In genomic region chr4:57674351-57674750, GRCm38 (mm10) we compare ENCODE assay signal across 10 mouse cellular contexts. TPM values are rescaled to one million over a fixed set of nuclear protein-coding genes. Genes with fewer than 3 reads are reported as not detected.
A peak's percentile ranks its signal among the peaks of the same experiment; 100 is the strongest.
DNase-seq lines count a peak whose midpoint lies in the region; ATAC-seq and TF ChIP-seq lines count a peak whose summit lies in the region.
"Had no signal": no experiment of that assay in that cellular context is flagged by ENCODE, and none has a peak within 500 bp of the region (broad histone marks: within the 10 kb centered on the region; RNA-seq: fewer than 3 reads in every experiment).

No protein-coding gene starts in this region.

- no peaks in the 10 kb centered on the region for H3K27me3 ChIP-seq in kidney, embryonic 16.5 days (ENCODE audit: insufficient read depth, low read length)
- peaks cover 7% of the 10 kb centered on the region; the same call in 1 of the 2 replicates for H3K27me3 ChIP-seq in E14TG2a.4 (ENCODE audit: insufficient read depth, low read length)
- no peaks in the 10 kb centered on the region for H3K27me3 ChIP-seq in intestine, embryonic 15.5 days (replicated peaks)

- H3K9ac ChIP-seq in kidney, embryonic 16.5 days (replicated peaks; ENCODE audit: low read length) = no peak overlapping the region
- H3K9ac ChIP-seq in intestine, embryonic 15.5 days = no peak overlapping the region

- DNase-seq in kidney, adult 9 months = no peak
- DNase-seq in A20 (ENCODE audit: low read depth, low spot score) = peak; percentile 55
- no peak for DNase-seq in urinary bladder, adult 2 months (ENCODE audit: low spot score)
- DNase-seq: gastrocnemius, postnatal 14 days; right cerebral cortex, postnatal 14 days had no signal

- ATAC-seq in kidney, embryonic 16.5 days (ENCODE audit: low FRiP score, low TSS enrichment) = no peak
- ATAC-seq in intestine, embryonic 15.5 days = no peak
- no peak for ATAC-seq in erythroblast, adult 5-6 weeks (replicated peaks; ENCODE audit: low FRiP score, poor library complexity, severe bottlenecking)

- no peaks in the 10 kb centered on the region for H3K9me3 ChIP-seq in kidney, embryonic 16.5 days (ENCODE audit: low read length)
- no peaks in the 10 kb centered on the region for H3K9me3 ChIP-seq in E14TG2a.4 (ENCODE audit: low read length)
- H3K9me3 ChIP-seq in intestine, embryonic 15.5 days = no peaks in the 10 kb centered on the region

- H3K27ac ChIP-seq in kidney, embryonic 16.5 days (ENCODE audit: low read length) = peak overlapping the region; percentile 67
- peak overlapping the region; percentile 18; the same call in 1 of the 2 replicates for H3K27ac ChIP-seq in intestine, embryonic 15.5 days

- H3K4me3 ChIP-seq in kidney, embryonic 16.5 days (ENCODE audit: low read length) = no peak overlapping the region
- peak overlapping the region; percentile 63 for H3K4me3 ChIP-seq in E14TG2a.4 (replicated peaks; ENCODE audit: low read length)
- no peak overlapping the region for H3K4me3 ChIP-seq in intestine, embryonic 15.5 days (replicated peaks)
- H3K4me3 ChIP-seq: erythroblast, embryonic 14.5 days had no signal

- no peak overlapping the region for H3K4me2 ChIP-seq in kidney, embryonic 16.5 days (replicated peaks; ENCODE audit: low read depth, low read length)
- peak overlapping the region; percentile 56 for H3K4me2 ChIP-seq in intestine, embryonic 15.5 days (replicated peaks)

- H3K36me3 ChIP-seq in kidney, embryonic 16.5 days (ENCODE audit: insufficient read depth, low read length) = no peaks in the 10 kb centered on the region
- H3K36me3 ChIP-seq in E14TG2a.4 (ENCODE audit: insufficient read depth, low read length) = no peaks in the 10 kb centered on the region
- H3K36me3 ChIP-seq in intestine, embryonic 15.5 days = no peaks in the 10 kb centered on the region

- peaks cover 22% of the 10 kb centered on the region for H3K4me1 ChIP-seq in kidney, embryonic 16.5 days (ENCODE audit: insufficient read depth, low read length)
- peaks cover 59% of the 10 kb centered on the region for H3K4me1 ChIP-seq in E14TG2a.4 (replicated peaks; ENCODE audit: low read depth, low read length)
- peaks cover 5% of the 10 kb centered on the region for H3K4me1 ChIP-seq in intestine, embryonic 15.5 days (replicated peaks)

- no peak for TF ChIP-seq CTCF in E14TG2a.4 (conservative IDR thresholded peaks at IDR 0.05; ENCODE audit: low read length)

- 76% methylated on average over 7 of the region's 7 CpGs for whole genome bisulfite sequencing in kidney, embryonic 16.5 days
- WGBS in intestine, embryonic 15.5 days = 74% methylated on average over 7 of the region's 7 CpGs

RNA-seq across cellular contexts. Expression of gene Akap2, which starts 43.1 kb away (rescaled TPM):
- 28.2 and 28.4 TPM in 2 replicates for polyA plus RNA-seq in kidney, embryonic 16.5 days (2015; fragmentation: Nextera tagmentation; extraction: Ambion mirVana)
- polyA plus RNA-seq in intestine, embryonic 15.5 days (2015; fragmentation: Nextera tagmentation; extraction: Ambion mirVana) = 22.3 and 22.5 TPM in 2 replicates
- polyA plus RNA-seq in urinary bladder, adult 2 months (2012; rRNA removed) = 37.8 and 49.2 TPM in 2 replicates
- 0.21 TPM in 1 of 2 replicates, not detected in the other for total RNA-seq in erythroblast, adult 5-6 weeks (2015; ENCODE audit: low replicate concordance)
- 0.14 TPM in 1 of 2 replicates, not detected in the other for total RNA-seq in erythroblast, adult 5-6 weeks (2017; ENCODE audit: low replicate concordance)
